Comparison of ENCODE assay signal across 16 mouse cellular contexts in the genomic region with DNA sequence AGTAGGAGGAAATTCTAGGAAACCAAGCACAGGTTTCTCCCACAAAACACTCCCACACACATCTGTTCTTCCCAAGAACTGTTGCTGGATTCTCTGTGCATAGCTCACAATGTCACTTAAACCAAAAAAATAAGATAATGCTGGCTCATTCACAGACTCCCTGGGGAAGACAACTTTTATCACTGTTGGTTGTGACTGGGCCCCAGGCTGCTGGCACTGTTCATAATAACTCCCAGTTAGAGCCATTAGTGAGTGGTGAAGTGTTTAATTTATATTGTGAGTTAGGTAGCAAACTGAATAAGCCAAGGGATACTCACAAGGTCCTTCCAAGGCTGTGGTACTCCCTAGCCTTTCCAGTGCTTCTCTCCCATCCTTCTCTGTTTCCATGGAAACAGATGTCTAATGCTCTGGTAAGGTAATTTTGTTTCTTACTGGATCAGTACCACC.
DNase-seq lines count a peak whose midpoint lies in the region; ATAC-seq lines count a peak whose summit lies in the region.
"Had no signal": no experiment of that assay in that cellular context is flagged by ENCODE, and none has a peak within 500 bp of the region (broad histone marks: within the 10 kb centered on the region; RNA-seq: fewer than 3 reads in every experiment).

No protein-coding gene starts in this region.

- H3K36me3 ChIP-seq in forebrain, embryonic 16.5 days (ENCODE audit: control insufficient read depth, insufficient read depth), result no peaks in the 10 kb centered on the region
- no peaks in the 10 kb centered on the region for H3K36me3 ChIP-seq in forebrain, embryonic 13.5 days (ENCODE audit: poor library complexity, severe bottlenecking)
- H3K36me3 ChIP-seq: embryonic facial prominence, embryonic 15.5 days; liver, embryonic 13.5 days had no signal

- peak; percentile 74 for DNase-seq in right cerebral cortex, adult 18-20 months
- no peak for DNase-seq in right cerebral cortex, postnatal 14 days
- DNase-seq in left cerebral cortex, adult 8-10 months (ENCODE audit: low spot score in 2 of 2), result peak; percentile 46 to 75
- no peak for DNase-seq in ovary, postnatal 10 days (ENCODE audit: low spot score)
- DNase-seq in retina, postnatal 1 day, result no peak
- DNase-seq: adrenal gland, postnatal 14 days; gastrocnemius, adult 2 months; heart, postnatal 4 days; liver, embryonic 13.5 days; lung, postnatal 10 days had no signal

- no peak overlapping the region for H3K4me2 ChIP-seq in forebrain, embryonic 16.5 days (ENCODE audit: low read length)
- no peak overlapping the region for H3K4me2 ChIP-seq in forebrain, embryonic 13.5 days
- H3K4me2 ChIP-seq: embryonic facial prominence, embryonic 15.5 days; liver, embryonic 13.5 days had no signal

- no peaks in the 10 kb centered on the region for H3K4me1 ChIP-seq in forebrain, embryonic 16.5 days (replicated peaks; ENCODE audit: control insufficient read depth, insufficient read depth, low read length)
- no peaks in the 10 kb centered on the region for H3K4me1 ChIP-seq in forebrain, embryonic 13.5 days
- H3K4me1 ChIP-seq: embryonic facial prominence, embryonic 15.5 days; liver, embryonic 13.5 days had no signal

- ATAC-seq in forebrain, embryonic 16.5 days, result peak; percentile 43; the same call in 1 of the 2 replicates
- ATAC-seq in forebrain, embryonic 13.5 days, result no peak
- no peak for ATAC-seq in granulocyte monocyte progenitor cell, adult 5-6 weeks (replicated peaks; ENCODE audit: poor library complexity, severe bottlenecking)
- ATAC-seq: intestine, postnatal 0 days had no signal

- no peaks in the 10 kb centered on the region for H3K9me3 ChIP-seq in forebrain, embryonic 16.5 days (ENCODE audit: control insufficient read depth, low read length)
- H3K9me3 ChIP-seq in forebrain, embryonic 13.5 days (replicated peaks), result no peaks in the 10 kb centered on the region
- H3K9me3 ChIP-seq: embryonic facial prominence, embryonic 15.5 days; liver, embryonic 13.5 days had no signal

- H3K27ac ChIP-seq in forebrain, embryonic 16.5 days (ENCODE audit: low read length), result no peak overlapping the region
- no peak overlapping the region for H3K27ac ChIP-seq in forebrain, embryonic 13.5 days
- H3K27ac ChIP-seq: embryonic facial prominence, embryonic 15.5 days; gastrocnemius, adult 2 months; liver, embryonic 13.5 days; stomach, postnatal 0 days had no signal

- no peak overlapping the region for H3K4me3 ChIP-seq in forebrain, embryonic 16.5 days (replicated peaks; ENCODE audit: low read length)
- H3K4me3 ChIP-seq in forebrain, embryonic 13.5 days, result no peak overlapping the region
- H3K4me3 ChIP-seq: embryonic facial prominence, embryonic 15.5 days; gastrocnemius, adult 2 months; liver, embryonic 13.5 days had no signal

- H3K9ac ChIP-seq in forebrain, embryonic 16.5 days (replicated peaks; ENCODE audit: low read depth, low read length), result no peak overlapping the region
- H3K9ac ChIP-seq in forebrain, embryonic 13.5 days, result no peak overlapping the region
- H3K9ac ChIP-seq: embryonic facial prominence, embryonic 15.5 days; liver, embryonic 13.5 days had no signal

- no peaks in the 10 kb centered on the region for H3K27me3 ChIP-seq in forebrain, embryonic 16.5 days (replicated peaks; ENCODE audit: control insufficient read depth, insufficient read depth, low read length)
- H3K27me3 ChIP-seq in forebrain, embryonic 13.5 days, result no peaks in the 10 kb centered on the region
- H3K27me3 ChIP-seq: embryonic facial prominence, embryonic 15.5 days; liver, embryonic 13.5 days had no signal

Comparison
In these comparisons a context has a peak if more than half of its experiments do, and no peak if none do; other contexts are left out.
1. DNase-seq: peak in right cerebral cortex, adult 18-20 months (single experiment) and left cerebral cortex, adult 8-10 months (2 of 2); none in right cerebral cortex, postnatal 14 days (single experiment), ovary, postnatal 10 days (single experiment) and retina, postnatal 1 day (single experiment).